Mouse (Mus musculus) heart, postnatal 36 days (tissue): ENCODE results near the gene Leng8. TPM values are rescaled to one million over a fixed set of nuclear protein-coding genes. Genes with fewer than 3 reads are reported as not detected.

ENCODE experiments used
- DNase-seq, 2 experiments: peaks; one replicate each; pipeline ENCODE4 v3.0.0; 2021 to 2022
- intact Hi-C: fragments of 180-260 bp; cut with DNase I; formaldehyde crosslinking; loops from one replicate; pipeline ENCODE4 v1.15.1; 2025
- total RNA-seq, 2 experiments: library from RNA; stranded (reverse); gene quantifications; 2 replicates each; pipeline ENCODE4 v1.2.3; 2021

The Leng8 gene
- total RNA-seq, 2 experiments from 2014 or later, result 30.4 to 45.7 TPM

DNA sequence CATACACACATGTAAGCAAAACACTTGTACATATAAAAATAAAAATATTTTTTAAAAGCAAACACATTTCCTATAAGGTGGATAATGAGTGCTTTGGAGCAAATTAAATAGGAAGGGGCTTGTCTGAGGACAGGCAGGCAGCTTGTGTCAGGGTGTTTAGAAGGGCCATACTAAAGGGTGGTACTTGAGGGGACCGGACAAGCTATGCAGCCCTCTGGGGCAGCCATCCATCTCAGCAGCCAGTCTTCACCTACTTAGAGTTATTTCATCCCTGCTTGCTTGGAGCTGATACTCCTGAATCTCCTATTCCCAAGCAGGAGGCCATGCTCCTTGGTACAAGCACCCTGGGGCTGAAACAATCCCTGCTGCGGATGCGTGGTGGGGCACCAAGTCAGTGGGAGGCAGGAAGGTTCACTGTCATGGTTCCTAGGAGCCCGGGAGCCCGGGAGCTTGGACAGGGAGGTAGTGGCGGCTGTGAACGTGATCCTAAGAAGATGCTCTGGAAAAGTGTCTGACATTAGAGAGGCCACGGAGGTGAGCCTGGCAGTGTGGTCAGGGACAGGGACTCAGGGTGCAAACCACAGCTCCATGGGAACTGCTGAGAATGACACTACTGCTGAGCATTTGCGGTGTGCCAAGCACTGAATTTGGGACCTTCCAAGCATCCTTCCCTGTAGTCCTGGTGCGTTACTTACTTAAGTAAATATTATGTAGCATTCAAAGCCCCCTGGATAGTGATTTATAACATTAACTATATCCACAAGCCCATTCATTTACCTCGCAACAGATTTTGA is 9.7 kb upstream of the Leng8 start:
- DNase-seq, result no peak
- intact Hi-C loops, result loop anchor here (2.0 kb wide), 1 partner anchor 24 kb away; no protein-coding TSS in a partner anchor

GRCm38 (mm10) chr7:4127894-4128293 is 8.9 kb upstream of the Leng8 start:
- intact Hi-C loops, result loop anchor here (2.0 kb wide), 1 partner anchor 25 kb away; no protein-coding TSS in a partner anchor
- no peak for DNase-seq

- peak; percentile 69 to 71 for DNase-seq
- intact Hi-C loops, result no loop called here
Observed at GRCm38 (mm10) chr7:4128860-4129259, 8.0 kb upstream of the Leng8 start.

DNA sequence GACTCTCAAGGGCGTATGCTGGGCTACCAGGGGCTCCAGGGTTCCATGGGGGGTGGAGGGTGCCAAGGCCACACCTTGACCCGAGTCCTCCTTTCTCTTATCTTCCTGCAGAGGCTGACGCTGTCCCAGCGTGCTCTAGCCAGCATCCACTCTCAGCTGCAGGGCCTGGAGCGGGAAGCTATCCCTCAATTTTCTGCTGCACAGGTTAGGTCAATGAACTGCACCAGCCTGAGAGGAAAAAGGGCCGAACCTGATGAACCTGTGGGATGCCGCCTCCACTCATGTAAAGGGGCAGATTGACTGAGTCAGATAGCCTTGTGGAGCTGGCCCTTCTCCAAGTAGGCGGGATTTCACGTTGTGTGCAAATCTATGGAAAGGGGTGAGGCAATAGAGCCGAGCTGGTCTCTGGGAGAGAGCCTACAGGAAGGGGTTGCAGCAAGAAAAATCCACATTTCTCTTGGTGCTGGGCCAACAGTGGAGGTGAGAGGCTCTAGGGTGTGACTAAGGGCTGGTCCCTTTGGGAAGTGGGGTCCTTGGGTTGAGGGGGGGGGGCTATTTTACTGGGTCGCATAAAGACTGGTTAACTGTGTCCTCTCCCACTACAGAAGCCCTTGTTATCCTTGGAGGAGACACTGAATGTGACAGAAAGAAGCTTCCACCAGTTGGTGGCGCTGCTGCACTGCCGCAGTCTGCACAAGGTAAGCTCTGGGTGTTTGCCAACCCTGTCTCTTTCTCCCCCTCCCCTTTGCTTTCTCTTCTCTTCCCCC is 6.0 kb upstream of the Leng8 start:
- peak; percentile 78 to 87 for DNase-seq
- intact Hi-C loops, result loop anchor here (1.0 to 10.0 kb wide), 4 partner anchors 296 to 524 kb away; partner anchors contain the start of gene Ppp6r1

GRCm38 (mm10) chr7:4131964-4132363 is 4.9 kb upstream of the Leng8 start:
- DNase-seq, result no peak
- intact Hi-C loops, result loop anchor here (1.0 to 10.0 kb wide), 4 partner anchors 295 to 523 kb away; partner anchors contain the start of gene Ppp6r1

DNA sequence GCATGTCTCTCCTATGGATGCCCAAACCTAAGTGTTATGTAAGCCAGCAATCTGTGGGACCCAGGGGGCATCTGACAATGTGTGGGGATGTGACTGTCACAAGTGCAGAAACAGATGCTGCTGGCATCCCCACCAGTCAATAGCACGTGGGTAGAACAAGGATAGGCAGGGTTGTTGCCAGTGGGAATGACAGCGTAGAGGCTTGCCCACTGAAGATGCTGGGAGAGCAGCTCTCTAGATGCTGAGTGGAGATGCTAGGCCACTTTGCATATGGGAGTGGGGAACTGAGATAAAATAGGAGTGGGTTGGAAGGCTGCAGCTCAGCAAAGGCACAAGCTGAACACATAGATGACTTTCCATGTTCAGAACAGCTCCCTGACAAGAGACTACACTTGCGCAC is 4.3 kb upstream of the Leng8 start:
- no peak for DNase-seq
- intact Hi-C loops, result loop anchor here (5.0 to 10.0 kb wide), 2 partner anchors 380 to 522 kb away; partner anchors contain the start of gene Ppp6r1

- no peak for DNase-seq
- intact Hi-C loops, result loop anchor here (5.0 to 10.0 kb wide), 2 partner anchors 379 to 522 kb away; partner anchors contain the start of gene Ppp6r1
Observed at GRCm38 (mm10) chr7:4132998-4133397, 3.8 kb upstream of the Leng8 start.

DNA sequence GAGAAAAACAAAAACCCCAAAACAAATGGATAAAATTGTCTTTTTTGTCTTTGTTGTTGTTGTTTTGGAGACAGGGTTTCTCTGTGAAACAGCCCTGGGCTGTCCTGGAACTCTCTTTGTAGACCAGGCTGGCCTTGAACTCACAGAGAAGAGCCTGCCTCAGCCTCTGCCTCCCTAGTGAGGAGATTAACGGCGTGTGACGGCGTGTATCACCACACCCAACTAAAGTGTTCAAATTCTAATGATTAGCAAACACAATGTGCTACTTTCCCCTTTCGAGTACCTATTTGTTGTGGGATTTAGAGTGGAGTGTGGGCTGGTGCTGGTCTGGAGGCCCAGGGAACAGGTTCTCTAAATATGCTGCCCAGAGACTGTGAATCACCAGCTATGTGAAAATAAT is 1.9 kb upstream of the Leng8 start:
- no peak for DNase-seq
- intact Hi-C loops, result loop anchor here (5.0 to 10.0 kb wide), 2 partner anchors 377 to 520 kb away; partner anchors contain the start of gene Ppp6r1

DNA sequence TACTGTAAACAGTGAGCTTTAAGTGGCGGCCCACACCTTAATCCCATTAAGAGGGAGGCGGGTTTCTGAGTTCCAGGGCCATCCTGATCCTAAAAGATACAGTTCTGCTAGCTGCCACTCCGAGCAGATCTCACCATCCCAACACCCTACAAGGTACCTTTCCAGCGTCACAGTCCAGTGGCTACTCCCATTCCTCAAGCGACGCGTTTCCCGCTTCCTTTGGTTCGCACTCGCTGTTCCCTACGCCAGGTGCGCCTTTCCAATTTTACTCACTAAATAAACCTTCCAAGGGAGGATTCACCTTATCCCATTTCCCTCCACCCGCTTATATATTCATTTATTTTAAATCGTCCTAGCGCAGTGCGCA is 452 bp upstream of the Leng8 start:
- DNase-seq, result no peak
- intact Hi-C loops, result loop anchor here (10.0 kb wide), 1 partner anchor 518 kb away; the partner anchor contains the start of gene Ppp6r1

DNA sequence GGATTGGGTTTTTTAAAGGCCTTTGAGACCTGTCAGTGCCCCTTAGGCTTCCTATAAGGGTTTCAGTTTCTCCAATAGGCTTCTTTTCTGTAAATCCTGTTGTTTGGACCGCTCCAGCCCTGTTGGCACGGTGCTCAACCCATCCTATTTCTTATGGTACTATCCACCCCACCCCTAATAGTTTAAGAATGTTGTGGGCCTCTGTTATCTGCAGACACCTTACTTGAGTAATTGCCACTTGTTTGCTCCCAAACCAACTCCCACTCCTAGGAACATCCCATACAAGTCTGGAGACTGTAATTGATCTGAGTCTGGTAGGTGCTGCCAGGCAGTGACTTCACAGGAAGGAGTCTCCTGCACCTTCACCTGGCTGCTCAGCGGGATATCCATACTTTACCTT is 907 bp downstream of the Leng8 start:
- no peak for DNase-seq
- intact Hi-C loops, result loop anchor here (1.0 to 10.0 kb wide), 2 partner anchors 12 to 517 kb away; partner anchors contain the start of gene Ppp6r1

GRCm38 (mm10) chr7:4138181-4138580 is 1.3 kb downstream of the Leng8 start:
- DNase-seq, result no peak
- intact Hi-C loops, result loop anchor here (1.0 to 10.0 kb wide), 2 partner anchors 11 to 517 kb away; partner anchors contain the start of gene Ppp6r1

DNA sequence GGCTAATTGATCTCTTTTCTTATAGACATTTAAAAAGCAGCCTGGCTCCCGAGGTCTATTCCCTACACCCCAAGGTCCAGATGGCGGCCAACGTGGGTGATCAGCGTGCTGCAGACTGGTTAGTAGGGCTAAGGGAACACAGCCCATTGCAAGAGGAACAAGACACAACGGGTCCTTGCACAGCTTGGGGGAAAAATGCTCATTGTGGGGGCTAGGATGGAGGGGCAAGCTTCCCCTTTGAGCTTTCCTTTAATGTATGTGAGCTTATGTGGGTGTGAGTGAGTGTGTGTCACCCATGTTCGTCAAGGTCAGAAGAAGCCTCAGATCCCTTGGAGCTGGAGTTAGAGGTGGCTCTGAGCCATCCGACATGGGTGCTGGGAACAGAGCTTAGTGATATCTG is 1.8 kb downstream of the Leng8 start:
- intact Hi-C loops, result loop anchor here (1.0 to 10.0 kb wide), 2 partner anchors 11 to 516 kb away; partner anchors contain the start of gene Ppp6r1
- no peak for DNase-seq

GRCm38 (mm10) chr7:4139391-4139790 is 2.6 kb downstream of the Leng8 start:
- intact Hi-C loops, result loop anchor here (10.0 kb wide), 1 partner anchor 515 kb away; the partner anchor contains the start of gene Ppp6r1
- no peak for DNase-seq

- intact Hi-C loops, result loop anchor here (10.0 kb wide), 2 partner anchors 517 to 783 kb away; partner anchors contain the start of genes Nat14, Prpf31, Ssc5d and Tfpt
- no peak for DNase-seq
Observed at GRCm38 (mm10) chr7:4141648-4142325, 4.9 kb downstream of the Leng8 start.

DNA sequence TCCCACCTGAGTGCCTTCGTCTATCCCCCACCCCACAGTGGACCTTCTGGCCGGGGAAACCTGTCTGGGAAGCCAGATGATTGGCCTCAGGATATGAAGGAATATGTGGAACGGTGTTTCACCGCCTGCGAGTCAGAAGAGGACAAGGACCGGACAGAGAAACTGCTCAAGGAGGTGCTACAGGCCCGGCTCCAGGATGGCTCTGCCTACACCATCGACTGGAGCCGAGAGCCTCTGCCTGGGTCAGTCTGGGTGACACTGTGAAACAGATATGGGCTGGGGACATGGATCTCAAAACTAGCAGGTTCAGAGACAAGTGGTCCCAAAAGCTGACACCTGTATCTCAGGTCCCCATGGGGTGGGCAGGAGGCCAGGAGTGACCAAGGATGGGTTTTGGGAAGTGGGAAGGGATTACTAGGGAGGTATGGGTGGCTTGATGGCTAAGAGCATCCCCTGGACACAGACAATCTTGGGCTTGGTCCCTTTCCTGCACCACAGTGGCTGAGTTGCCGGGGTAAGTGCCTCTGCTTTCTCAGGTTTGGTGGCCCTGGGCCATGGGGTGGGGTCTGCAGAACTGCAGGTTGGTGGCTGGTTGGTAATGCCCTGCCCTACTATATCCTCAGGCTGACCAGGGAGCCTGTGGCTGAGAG is 6.1 kb downstream of the Leng8 start:
- intact Hi-C loops, result loop anchor here (10.0 kb wide), 2 partner anchors 518 to 782 kb away; partner anchors contain the start of genes Nat14, Prpf31, Ssc5d and Tfpt
- DNase-seq, result no peak

- DNase-seq, result no peak
- intact Hi-C loops, result loop anchor here (10.0 kb wide), 2 partner anchors 519 to 781 kb away; partner anchors contain the start of genes Nat14, Prpf31, Ssc5d and Tfpt
Observed at GRCm38 (mm10) chr7:4143506-4143905, 6.7 kb downstream of the Leng8 start.

DNA sequence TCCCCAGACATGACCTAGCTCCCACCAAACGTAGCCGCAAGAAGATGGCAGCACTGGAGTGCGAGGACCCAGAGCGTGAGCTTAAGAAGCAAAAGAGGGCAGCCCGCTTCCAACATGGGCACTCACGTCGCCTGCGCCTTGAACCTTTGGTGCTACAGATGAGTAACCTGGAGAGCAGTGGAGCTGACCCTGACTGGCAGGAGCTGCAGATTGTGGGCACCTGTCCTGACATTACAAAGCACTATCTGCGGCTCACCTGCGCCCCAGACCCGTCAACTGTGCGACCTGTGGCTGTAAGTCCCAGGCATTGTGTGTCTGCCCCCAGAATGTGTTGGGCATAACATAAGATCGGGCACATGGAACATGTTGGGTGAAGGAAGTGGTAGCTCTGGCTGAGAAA is 7.2 kb downstream of the Leng8 start:
- intact Hi-C loops, result loop anchor here (10.0 kb wide), 2 partner anchors 519 to 781 kb away; partner anchors contain the start of genes Nat14, Prpf31, Ssc5d and Tfpt
- no peak for DNase-seq

DNA sequence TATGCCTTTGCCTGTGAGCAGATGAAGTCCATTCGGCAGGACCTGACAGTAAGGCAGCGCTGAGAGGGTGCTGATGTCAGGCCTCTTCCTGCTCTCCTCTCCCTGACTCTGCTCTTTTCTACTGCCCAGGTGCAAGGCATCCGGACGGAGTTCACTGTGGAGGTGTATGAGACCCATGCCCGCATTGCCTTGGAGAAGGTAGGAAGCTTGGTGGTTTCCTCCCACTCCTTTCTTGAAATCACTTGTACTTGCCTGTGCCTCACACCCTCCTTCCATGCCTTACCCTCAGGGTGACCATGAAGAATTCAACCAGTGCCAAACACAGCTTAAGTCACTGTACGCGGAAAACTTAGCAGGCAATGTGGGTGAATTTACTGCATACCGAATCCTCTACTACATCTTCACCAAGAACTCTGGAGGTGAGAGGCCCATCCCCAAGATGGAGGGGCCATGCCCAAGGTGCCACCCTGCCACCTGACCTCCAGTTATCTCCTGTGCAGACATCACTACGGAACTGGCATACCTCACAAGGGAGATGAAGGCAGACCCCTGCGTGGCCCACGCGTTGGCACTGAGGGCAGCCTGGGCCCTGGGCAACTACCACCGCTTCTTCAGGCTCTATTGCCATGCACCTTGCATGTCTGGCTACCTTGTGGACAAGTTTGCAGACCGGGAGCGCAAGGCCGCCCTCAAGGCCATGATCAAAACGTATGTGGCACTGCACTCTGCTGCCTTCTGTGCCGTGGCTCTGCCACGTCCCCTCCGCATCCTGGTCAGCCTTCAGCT is 8.1 kb downstream of the Leng8 start:
- no peak for DNase-seq

More for the DNA sequence above, 8.1 kb downstream of the Leng8 start:
- intact Hi-C loops, result loop anchor here (10.0 kb wide), 2 partner anchors 520 to 780 kb away; partner anchors contain the start of genes Nat14, Prpf31, Ssc5d and Tfpt
